28 mouse cellular contexts compared by ENCODE assay signal in the genomic region with DNA sequence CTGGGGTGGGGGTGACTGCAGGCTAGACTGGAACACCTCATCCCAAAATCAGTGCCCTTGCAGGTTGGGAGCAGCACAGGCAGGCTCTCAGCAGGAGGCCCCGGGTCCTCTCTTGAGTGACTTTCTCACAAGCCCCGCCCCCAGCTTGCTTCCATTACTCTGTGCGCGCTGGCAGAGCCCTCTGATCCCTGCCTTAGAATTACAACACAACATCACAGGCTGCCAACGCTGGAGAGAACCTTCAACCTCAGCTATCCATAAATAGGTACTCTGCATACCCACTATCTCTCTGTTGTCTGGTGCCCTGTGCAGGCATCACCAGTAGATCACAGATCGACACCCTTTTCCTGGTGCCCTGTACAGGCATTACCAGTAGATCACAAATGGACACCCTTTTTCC.
A peak's percentile ranks its signal among the peaks of the same experiment; 100 is the strongest.
DNase-seq lines count a peak whose midpoint lies in the region; ATAC-seq lines count a peak whose summit lies in the region.
"Had no signal": no experiment of that assay in that cellular context is flagged by ENCODE, and none has a peak within 500 bp of the region (broad histone marks: within the 10 kb centered on the region; RNA-seq: fewer than 3 reads in every experiment).

No protein-coding gene starts in this region.

- H3K4me2 ChIP-seq in kidney, embryonic 15.5 days, result no peak overlapping the region
- H3K4me2 ChIP-seq in intestine, embryonic 16.5 days (ENCODE audit: low read depth, low read length), result no peak overlapping the region
- H3K4me2 ChIP-seq: heart, embryonic 12.5 days; intestine, embryonic 15.5 days; limb, embryonic 13.5 days; liver, embryonic 13.5 days; lung, embryonic 14.5 days; midbrain, embryonic 13.5 days; neural tube, embryonic 12.5 days had no signal

- no peak overlapping the region for H3K9ac ChIP-seq in kidney, embryonic 15.5 days
- no peak overlapping the region for H3K9ac ChIP-seq in intestine, embryonic 16.5 days (ENCODE audit: low read depth, low read length)
- H3K9ac ChIP-seq: heart, embryonic 12.5 days; intestine, embryonic 15.5 days; limb, embryonic 13.5 days; liver, embryonic 13.5 days; lung, embryonic 14.5 days; midbrain, embryonic 13.5 days; neural tube, embryonic 12.5 days had no signal

- no peaks in the 10 kb centered on the region for H3K4me1 ChIP-seq in kidney, embryonic 15.5 days
- no peaks in the 10 kb centered on the region for H3K4me1 ChIP-seq in intestine, embryonic 16.5 days (ENCODE audit: control insufficient read depth, insufficient read depth, low read length)
- H3K4me1 ChIP-seq: liver, embryonic 13.5 days; megakaryocyte, embryonic 14.5 days had no signal

- intact Hi-C loops in left cerebral cortex, postnatal 4 days (cut with DNase I), result no loop called here

- no peak overlapping the region for H3K27ac ChIP-seq in kidney, embryonic 15.5 days
- H3K27ac ChIP-seq in intestine, embryonic 16.5 days (ENCODE audit: low read length), result no peak overlapping the region
- H3K27ac ChIP-seq: forebrain, embryonic 10.5 days; hindbrain, embryonic 10.5 days; intestine, embryonic 15.5 days; layer of hippocampus, adult 2 months; limb, embryonic 13.5 days; liver, embryonic 13.5 days; midbrain, embryonic 13.5 days; neural tube, embryonic 12.5 days; stomach, postnatal 0 days had no signal

- WGBS in kidney, embryonic 15.5 days, result 60% methylated on average over 6 of the region's 6 CpGs
- WGBS in intestine, embryonic 16.5 days, result 51% methylated on average over 6 of the region's 6 CpGs

- DNase-seq in kidney, adult 11 months, result peak; percentile 31
- DNase-seq in left cerebral cortex, postnatal 4 days, result peak; percentile 35
- DNase-seq in left cerebral cortex, adult 9 months (ENCODE audit: low spot score in 2 of 2), result no peak
- peak; percentile 62 for DNase-seq in R1 (ENCODE audit: low read depth, low spot score)
- DNase-seq in frontal cortex, postnatal 36 days (ENCODE audit: low spot score in 2 of 2), result no peak
- DNase-seq: B cell, adult 2 months; gastrocnemius, postnatal 14 days; heart, adult 11 months; heart, postnatal 10 days; layer of hippocampus, postnatal 36 days; liver, embryonic 13.5 days; lung, embryonic 14.5 days; lung, postnatal 36 days; right cerebral cortex, postnatal 14 days had no signal

- no peak overlapping the region for H3K4me3 ChIP-seq in kidney, embryonic 15.5 days (replicated peaks)
- no peak overlapping the region for H3K4me3 ChIP-seq in intestine, embryonic 16.5 days (ENCODE audit: low read length)
- H3K4me3 ChIP-seq: forebrain, embryonic 10.5 days; heart, embryonic 12.5 days; hindbrain, embryonic 10.5 days; intestine, embryonic 15.5 days; layer of hippocampus, adult 2 months; limb, embryonic 13.5 days; liver, embryonic 13.5 days; megakaryocyte, embryonic 14.5 days; midbrain, embryonic 13.5 days; neural tube, embryonic 12.5 days had no signal

- H3K9me3 ChIP-seq in kidney, embryonic 15.5 days (replicated peaks), result no peaks in the 10 kb centered on the region
- H3K9me3 ChIP-seq in intestine, embryonic 16.5 days (ENCODE audit: control insufficient read depth, low read length), result no peaks in the 10 kb centered on the region
- H3K9me3 ChIP-seq: hindbrain, embryonic 10.5 days; intestine, embryonic 15.5 days; midbrain, embryonic 13.5 days; neural tube, embryonic 12.5 days had no signal

- peaks cover 27% of the 10 kb centered on the region for H3K27me3 ChIP-seq in kidney, embryonic 15.5 days
- H3K27me3 ChIP-seq in intestine, embryonic 16.5 days (replicated peaks; ENCODE audit: control insufficient read depth, insufficient read depth, low read length), result no peaks in the 10 kb centered on the region
- H3K27me3 ChIP-seq: liver, embryonic 13.5 days; neural tube, embryonic 12.5 days had no signal

- ATAC-seq in kidney, embryonic 15.5 days (replicated peaks; ENCODE audit: low FRiP score), result no peak
- ATAC-seq in intestine, embryonic 16.5 days, result no peak
- ATAC-seq: forebrain, embryonic 16.5 days; hindbrain, embryonic 16.5 days; intestine, embryonic 15.5 days; midbrain, embryonic 13.5 days had no signal

- no peaks in the 10 kb centered on the region for H3K36me3 ChIP-seq in kidney, embryonic 15.5 days
- no peaks in the 10 kb centered on the region for H3K36me3 ChIP-seq in intestine, embryonic 16.5 days (ENCODE audit: control insufficient read depth, insufficient read depth, low read length)
- H3K36me3 ChIP-seq: forebrain, embryonic 10.5 days; heart, embryonic 12.5 days; hindbrain, embryonic 10.5 days; intestine, embryonic 15.5 days; limb, embryonic 13.5 days; liver, embryonic 13.5 days; midbrain, embryonic 13.5 days; neural tube, embryonic 12.5 days had no signal

Comparison
In these comparisons a context has a peak if more than half of its experiments do, and no peak if none do; other contexts are left out.
1. DNase-seq: peak in kidney, adult 11 months (single experiment), left cerebral cortex, postnatal 4 days (single experiment) and R1 (single experiment); none in left cerebral cortex, adult 9 months (0 of 2) and frontal cortex, postnatal 36 days (0 of 2).